In genomic region chr5:151154030-151154429, GRCm38 (mm10) we compare ENCODE assay signal across 16 mouse cellular contexts.
"Had no signal": no experiment of that assay in that cellular context is flagged by ENCODE, and none has a peak within 500 bp of the region (broad histone marks: within the 10 kb centered on the region; RNA-seq: fewer than 3 reads in every experiment).

No protein-coding gene starts in this region.

- H3K9ac ChIP-seq: intestine, embryonic 15.5 days; limb, embryonic 12.5 days; limb, embryonic 15.5 days; liver, embryonic 14.5 days; lung, embryonic 15.5 days; midbrain, embryonic 13.5 days; neural tube, embryonic 13.5 days had no signal

- H3K4me2 ChIP-seq: intestine, embryonic 15.5 days; limb, embryonic 12.5 days; limb, embryonic 15.5 days; lung, embryonic 15.5 days; midbrain, embryonic 13.5 days; neural tube, embryonic 13.5 days had no signal

- H3K27ac ChIP-seq: intestine, embryonic 15.5 days; limb, embryonic 12.5 days; limb, embryonic 15.5 days; liver, embryonic 14.5 days; macrophage; midbrain, embryonic 10.5 days; midbrain, embryonic 13.5 days; neural tube, embryonic 13.5 days had no signal

- H3K4me3 ChIP-seq: intestine, embryonic 15.5 days; limb, embryonic 12.5 days; limb, embryonic 15.5 days; lung, embryonic 15.5 days; midbrain, embryonic 10.5 days; midbrain, embryonic 13.5 days; neural tube, embryonic 13.5 days had no signal

- H3K9me3 ChIP-seq: intestine, embryonic 15.5 days; limb, embryonic 12.5 days; limb, embryonic 15.5 days; lung, embryonic 15.5 days; midbrain, embryonic 10.5 days; midbrain, embryonic 13.5 days; neural tube, embryonic 13.5 days had no signal

- H3K27me3 ChIP-seq: intestine, embryonic 15.5 days; limb, embryonic 12.5 days; limb, embryonic 15.5 days; lung, embryonic 15.5 days; midbrain, embryonic 13.5 days; neural tube, embryonic 13.5 days had no signal

- H3K36me3 ChIP-seq: intestine, embryonic 15.5 days; limb, embryonic 12.5 days; limb, embryonic 15.5 days; lung, embryonic 15.5 days; midbrain, embryonic 10.5 days; midbrain, embryonic 13.5 days; neural tube, embryonic 13.5 days had no signal

- ATAC-seq: midbrain, embryonic 13.5 days had no signal

- DNase-seq: kidney, adult 11 months; kidney, adult 9 months; left cerebral cortex, postnatal 4 days; right cerebral cortex, postnatal 25 days; spleen, adult 18-20 months; thymus, adult 18-20 months; thymus, postnatal 36 days had no signal
